Mouse (Mus musculus): ENCODE results near the gene Pth1r.

GRCm38 (mm10) chr9:110743456-110744323 is 3.3 kb downstream of the Pth1r start:
- TF ChIP-seq CTCF (IDR thresholded peaks at IDR 0.05; ENCODE audit: low read depth) (no peak), EP300 (optimal IDR thresholded peaks at IDR 0.05) (no peak)

Measured in stomach, postnatal 0 days (tissue).